Mouse (Mus musculus): ENCODE data around the gene Ankrd12. TPM values are rescaled to one million over a fixed set of nuclear protein-coding genes. Genes with fewer than 3 reads are reported as not detected.

Gene Ankrd12
- polyA plus RNA-seq, 1 experiment from 2014 or later = 26.0 TPM

- Histone ChIP-seq H3K36me3 (peaks cover 28% of the 10 kb centered on the region), H3K4me3 (replicated peaks) (no peak overlapping the region), H3K9me3 (replicated peaks) (no peaks in the 10 kb centered on the region), H3K9ac (no peak overlapping the region), H3K4me1 (peaks cover 50% of the 10 kb centered on the region), H3K27ac (peak overlapping the region; percentile 6), H3K4me2 (no peak overlapping the region), H3K27me3 (no peaks in the 10 kb centered on the region)
- WGBS = 78% methylated on average over 6 of the region's 6 CpGs
- no peak for ATAC-seq (replicated peaks; ENCODE audit: low FRiP score)
Observed at GRCm38 (mm10) chr17:65941275-65941674, 135.6 kb downstream of the Ankrd12 start.

GRCm38 (mm10) chr17:65940221-65940620 lies 136.7 kb downstream of the Ankrd12 start:
- peak; percentile 59 for ATAC-seq (replicated peaks; ENCODE audit: low FRiP score)
- H3K4me2 ChIP-seq = peak overlapping the region; percentile 20; the same call in 1 of the 2 replicates
- H3K4me3 ChIP-seq (replicated peaks) = no peak overlapping the region
- H3K36me3 ChIP-seq = peaks cover 26% of the 10 kb centered on the region
- WGBS = 53% methylated on average over 12 of the region's 12 CpGs
- H3K4me1 ChIP-seq = peaks cover 54% of the 10 kb centered on the region
- H3K9ac ChIP-seq = no peak overlapping the region
- H3K27ac ChIP-seq = peak overlapping the region; percentile 59
- H3K27me3 ChIP-seq = no peaks in the 10 kb centered on the region
- no peaks in the 10 kb centered on the region for H3K9me3 ChIP-seq (replicated peaks)

- Histone ChIP-seq H3K9me3 (replicated peaks) (no peaks in the 10 kb centered on the region), H3K9ac (no peak overlapping the region), H3K27ac (peak overlapping the region; percentile 59), H3K36me3 (peaks cover 23% of the 10 kb centered on the region), H3K4me3 (replicated peaks) (no peak overlapping the region), H3K4me1 (peaks cover 54% of the 10 kb centered on the region), H3K4me2 (peak overlapping the region; percentile 20; the same call in 1 of the 2 replicates), H3K27me3 (no peaks in the 10 kb centered on the region)
- 42% methylated on average over 14 of the region's 14 CpGs for WGBS
- no peak for ATAC-seq (replicated peaks; ENCODE audit: low FRiP score)
Observed at GRCm38 (mm10) chr17:65939461-65940192, 137.3 kb downstream of the Ankrd12 start.

- H3K4me1 ChIP-seq = peaks cover 42% of the 10 kb centered on the region
- no peak overlapping the region for H3K4me2 ChIP-seq
- H3K27ac ChIP-seq = no peak overlapping the region
- H3K4me3 ChIP-seq (replicated peaks) = no peak overlapping the region
- 94% methylated on average over 9 of the region's 9 CpGs for WGBS
- no peak for ATAC-seq (replicated peaks; ENCODE audit: low FRiP score)
- H3K9ac ChIP-seq = no peak overlapping the region
- H3K27me3 ChIP-seq = no peaks in the 10 kb centered on the region
- H3K9me3 ChIP-seq (replicated peaks) = no peaks in the 10 kb centered on the region
- peaks cover 39% of the 10 kb centered on the region for H3K36me3 ChIP-seq
Observed at GRCm38 (mm10) chr17:65937671-65938070, 139.2 kb downstream of the Ankrd12 start.

GRCm38 (mm10) chr17:65933741-65934140 lies 143.1 kb downstream of the Ankrd12 start:
- H3K4me1 ChIP-seq = peaks cover 11% of the 10 kb centered on the region
- no peak overlapping the region for H3K4me2 ChIP-seq
- H3K27ac ChIP-seq = no peak overlapping the region
- H3K9ac ChIP-seq = no peak overlapping the region
- no peak for ATAC-seq (replicated peaks; ENCODE audit: low FRiP score)
- 94% methylated on average over 2 of the region's 2 CpGs for WGBS
- no peak overlapping the region for H3K4me3 ChIP-seq (replicated peaks)
- H3K9me3 ChIP-seq (replicated peaks) = no peaks in the 10 kb centered on the region
- H3K27me3 ChIP-seq = no peaks in the 10 kb centered on the region
- H3K36me3 ChIP-seq = peaks cover 55% of the 10 kb centered on the region

GRCm38 (mm10) chr17:65931525-65931924 lies 145.4 kb downstream of the Ankrd12 start:
- 63% methylated on average over 6 of the region's 6 CpGs for WGBS
- H3K4me3 ChIP-seq (replicated peaks) = no peak overlapping the region
- H3K4me1 ChIP-seq = peaks cover 10% of the 10 kb centered on the region; the same call in 1 of the 2 replicates
- no peaks in the 10 kb centered on the region for H3K27me3 ChIP-seq
- no peak for ATAC-seq (replicated peaks; ENCODE audit: low FRiP score)
- H3K9ac ChIP-seq = no peak overlapping the region
- H3K27ac ChIP-seq = no peak overlapping the region
- no peak overlapping the region for H3K4me2 ChIP-seq
- peaks cover 63% of the 10 kb centered on the region for H3K36me3 ChIP-seq
- H3K9me3 ChIP-seq (replicated peaks) = no peaks in the 10 kb centered on the region

- no peaks in the 10 kb centered on the region for H3K9me3 ChIP-seq (replicated peaks)
- H3K27ac ChIP-seq = no peak overlapping the region
- 78% methylated on average over 6 of the region's 6 CpGs for WGBS
- peaks cover 63% of the 10 kb centered on the region for H3K36me3 ChIP-seq
- no peak for ATAC-seq (replicated peaks; ENCODE audit: low FRiP score)
- no peak overlapping the region for H3K9ac ChIP-seq
- H3K4me2 ChIP-seq = no peak overlapping the region
- peaks cover 6% of the 10 kb centered on the region; the same call in 1 of the 2 replicates for H3K4me1 ChIP-seq
- no peak overlapping the region for H3K4me3 ChIP-seq (replicated peaks)
- no peaks in the 10 kb centered on the region for H3K27me3 ChIP-seq
Observed at GRCm38 (mm10) chr17:65930960-65931359, 145.9 kb downstream of the Ankrd12 start.

- H3K4me2 ChIP-seq = no peak overlapping the region
- no peaks in the 10 kb centered on the region for H3K9me3 ChIP-seq (replicated peaks)
- H3K4me1 ChIP-seq = 0 out of 2 replicates have a peak, but pooled peaks cover 5% of the 10 kb centered on the region
- H3K27me3 ChIP-seq = no peaks in the 10 kb centered on the region
- H3K4me3 ChIP-seq (replicated peaks) = no peak overlapping the region
- H3K27ac ChIP-seq = no peak overlapping the region
- H3K36me3 ChIP-seq = peaks cover 65% of the 10 kb centered on the region
- no peak overlapping the region for H3K9ac ChIP-seq
- no peak for ATAC-seq (replicated peaks; ENCODE audit: low FRiP score)
- WGBS = 91% methylated on average over 7 of the region's 7 CpGs
Observed at GRCm38 (mm10) chr17:65930158-65930826, 146.6 kb downstream of the Ankrd12 start.

- Histone ChIP-seq H3K4me1 (0 out of 2 replicates have a peak, but pooled peaks cover 5% of the 10 kb centered on the region), H3K27me3 (no peaks in the 10 kb centered on the region), H3K4me3 (replicated peaks) (no peak overlapping the region), H3K4me2 (no peak overlapping the region), H3K9me3 (replicated peaks) (no peaks in the 10 kb centered on the region), H3K27ac (no peak overlapping the region), H3K36me3 (peaks cover 70% of the 10 kb centered on the region), H3K9ac (no peak overlapping the region)
- 85% methylated on average over 22 of the region's 22 CpGs for WGBS
- no peak for ATAC-seq (replicated peaks; ENCODE audit: low FRiP score)
Observed at GRCm38 (mm10) chr17:65929319-65929978, 147.4 kb downstream of the Ankrd12 start.

- Histone ChIP-seq H3K9me3 (replicated peaks) (no peaks in the 10 kb centered on the region), H3K4me1 (0 out of 2 replicates have a peak, but pooled peaks cover 5% of the 10 kb centered on the region), H3K27me3 (no peaks in the 10 kb centered on the region), H3K36me3 (peaks cover 66% of the 10 kb centered on the region), H3K27ac (no peak overlapping the region), H3K9ac (no peak overlapping the region), H3K4me3 (replicated peaks) (no peak overlapping the region), H3K4me2 (no peak overlapping the region)
- WGBS = 62% methylated on average over 4 of the region's 4 CpGs
- ATAC-seq (replicated peaks; ENCODE audit: low FRiP score) = no peak
Observed at GRCm38 (mm10) chr17:65927077-65927476, 149.8 kb downstream of the Ankrd12 start.

- no peak for ATAC-seq (replicated peaks; ENCODE audit: low FRiP score)
- H3K36me3 ChIP-seq = peaks cover 66% of the 10 kb centered on the region
Observed at GRCm38 (mm10) chr17:65924218-65924617, 152.7 kb downstream of the Ankrd12 start.

GRCm38 (mm10) chr17:65921975-65922374 lies 154.9 kb downstream of the Ankrd12 start:
- Histone ChIP-seq H3K4me1 (no peaks in the 10 kb centered on the region), H3K27ac (no peak overlapping the region), H3K4me2 (no peak overlapping the region), H3K9ac (no peak overlapping the region), H3K36me3 (peaks cover 49% of the 10 kb centered on the region), H3K4me3 (replicated peaks) (no peak overlapping the region), H3K9me3 (replicated peaks) (no peaks in the 10 kb centered on the region), H3K27me3 (no peaks in the 10 kb centered on the region)
- WGBS = 80% methylated on average over 6 of the region's 6 CpGs
- no peak for ATAC-seq (replicated peaks; ENCODE audit: low FRiP score)

More at GRCm38 (mm10) chr17:65924218-65924617, 152.7 kb downstream of the Ankrd12 start:
- Histone ChIP-seq H3K4me2 (no peak overlapping the region), H3K27me3 (no peaks in the 10 kb centered on the region), H3K27ac (no peak overlapping the region), H3K4me3 (replicated peaks) (no peak overlapping the region), H3K9me3 (replicated peaks) (no peaks in the 10 kb centered on the region), H3K9ac (no peak overlapping the region), H3K4me1 (no peaks in the 10 kb centered on the region)
- WGBS = 30% methylated on average over 5 of the region's 5 CpGs
